Mouse (Mus musculus) limb, embryonic 10.5 days (tissue): ENCODE data around the gene Prrc2b. TPM values are rescaled to one million over a fixed set of nuclear protein-coding genes. Genes with fewer than 3 reads are reported as not detected.

Source experiments
- DNase-seq: peaks from one replicate; pipeline ENCODE4 v3.0.0-alpha.2; 2017; ENCODE audit warnings: low spot score
- H3K27ac ChIP-seq: fragments of 300-500 bp; sonication (generic); 2 replicates; pipeline ENCODE4 v1.5.1; 2016; ENCODE audit warnings: mild to moderate bottlenecking
- H3K27me3 ChIP-seq: fragments of 300-500 bp; sonication (generic); 2 replicates; pipeline ENCODE4 v1.6.1; 2016; ENCODE audit warnings: low read depth, mild to moderate bottlenecking; ENCODE audit not compliant: poor library complexity, severe bottlenecking
- H3K36me3 ChIP-seq: fragments of 300-500 bp; sonication (generic); 2 replicates; pipeline ENCODE4 v1.6.1; 2016; ENCODE audit warnings: mild to moderate bottlenecking, moderate library complexity
- H3K4me1 ChIP-seq: fragments of 300-500 bp; sonication (generic); 2 replicates; pipeline ENCODE4 v1.6.1; 2016
- H3K4me3 ChIP-seq: fragments of 300-500 bp; sonication (generic); 2 replicates; pipeline ENCODE4 v1.5.1; 2016; ENCODE audit warnings: mild to moderate bottlenecking, moderate library complexity
- H3K9me3 ChIP-seq: fragments of 300-500 bp; sonication (generic); replicated peaks from 2 replicates; pipeline ENCODE4 v1.6.1; 2016; ENCODE audit warnings: mild to moderate bottlenecking
- WGBS: fragments of 180-500 bp; shearing (Covaris S2); methylation state at CpG from one replicate; pipeline ENCODE4 v1.1.7; 2016; 5-methylcytosine and 5-hydroxymethylcytosine counted together
- polyA plus RNA-seq: library from polyadenylated mRNA; unstranded; fragments of >200 nt; fragmentation: Nextera tagmentation; extraction: Ambion mirVana; gene quantifications from 2 replicates; pipeline ENCODE4 v1.2.1, GENCODE M21; 2016

The Prrc2b gene
- polyA plus RNA-seq, 1 experiment from 2014 or later, result 80.3 TPM

DNA sequence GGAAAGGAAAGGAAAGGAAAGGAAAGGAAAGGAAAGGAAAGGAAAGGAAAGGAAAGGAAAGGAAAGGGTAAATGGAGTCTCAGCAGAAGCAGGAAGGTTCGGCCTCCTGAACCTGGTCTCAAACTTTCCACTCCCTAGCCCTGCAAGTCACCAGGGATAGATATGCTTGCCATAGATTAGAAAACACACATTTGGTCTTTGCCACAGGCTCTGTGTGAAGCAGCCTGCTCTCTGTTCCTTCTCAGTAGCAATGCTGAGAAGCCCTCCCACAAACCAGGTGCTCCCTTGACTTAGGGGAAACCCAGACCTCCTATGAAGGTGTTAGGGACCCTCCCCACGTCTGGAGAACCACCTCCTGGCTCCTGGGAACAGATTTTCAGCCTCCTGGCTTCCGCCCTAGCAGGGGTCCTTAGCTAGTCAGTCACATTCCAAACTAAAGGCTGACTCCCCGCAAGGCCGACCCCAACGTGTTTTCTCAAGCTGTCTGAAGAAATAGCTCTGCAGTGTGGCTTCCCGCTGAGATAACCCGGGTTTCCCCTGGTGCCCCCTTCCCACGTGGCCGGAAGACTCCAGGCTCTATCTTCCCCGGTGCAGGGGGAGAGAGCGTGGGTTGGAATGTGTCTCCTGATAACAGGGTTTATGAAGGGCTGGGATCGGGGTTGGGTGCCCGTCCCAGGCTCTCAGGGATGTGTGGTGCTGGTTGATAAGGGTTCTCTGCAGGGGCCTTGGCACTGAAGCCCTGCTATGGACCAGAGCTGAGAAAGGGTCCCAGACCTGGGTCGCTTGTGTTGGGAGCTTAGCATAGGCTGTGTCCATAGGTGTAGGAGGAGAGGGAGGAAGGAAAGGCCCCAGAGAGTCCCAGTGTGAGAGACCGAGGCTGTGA is 23.0 kb upstream of the Prrc2b start:
- peaks cover 27% of the 10 kb centered on the region for H3K4me1 ChIP-seq
- H3K27ac ChIP-seq, result peak overlapping the region; percentile 39
- DNase-seq, result no peak
- H3K27me3 ChIP-seq, result peaks cover 5% of the 10 kb centered on the region; the same call in 1 of the 2 replicates
- H3K36me3 ChIP-seq, result no peaks in the 10 kb centered on the region
- no peak overlapping the region for H3K4me3 ChIP-seq
- 28% methylated on average over 16 of the region's 16 CpGs for WGBS
- no peaks in the 10 kb centered on the region for H3K9me3 ChIP-seq

DNA sequence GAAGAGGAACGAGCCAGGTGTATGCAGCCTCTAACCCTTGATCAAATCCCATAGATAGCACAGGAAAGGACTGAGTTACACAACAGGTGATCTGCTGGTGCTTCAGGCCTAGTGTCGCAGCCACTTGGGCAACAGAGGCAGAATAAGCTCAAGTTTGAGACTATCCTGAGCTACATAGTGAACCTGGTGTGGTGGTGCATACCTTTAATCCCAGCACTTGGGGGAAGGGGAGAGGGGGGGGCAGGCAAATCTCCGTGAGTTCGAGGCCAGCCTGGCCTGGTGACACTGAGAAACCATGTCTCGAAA is 22.4 kb upstream of the Prrc2b start:
- no peak for DNase-seq

DNA sequence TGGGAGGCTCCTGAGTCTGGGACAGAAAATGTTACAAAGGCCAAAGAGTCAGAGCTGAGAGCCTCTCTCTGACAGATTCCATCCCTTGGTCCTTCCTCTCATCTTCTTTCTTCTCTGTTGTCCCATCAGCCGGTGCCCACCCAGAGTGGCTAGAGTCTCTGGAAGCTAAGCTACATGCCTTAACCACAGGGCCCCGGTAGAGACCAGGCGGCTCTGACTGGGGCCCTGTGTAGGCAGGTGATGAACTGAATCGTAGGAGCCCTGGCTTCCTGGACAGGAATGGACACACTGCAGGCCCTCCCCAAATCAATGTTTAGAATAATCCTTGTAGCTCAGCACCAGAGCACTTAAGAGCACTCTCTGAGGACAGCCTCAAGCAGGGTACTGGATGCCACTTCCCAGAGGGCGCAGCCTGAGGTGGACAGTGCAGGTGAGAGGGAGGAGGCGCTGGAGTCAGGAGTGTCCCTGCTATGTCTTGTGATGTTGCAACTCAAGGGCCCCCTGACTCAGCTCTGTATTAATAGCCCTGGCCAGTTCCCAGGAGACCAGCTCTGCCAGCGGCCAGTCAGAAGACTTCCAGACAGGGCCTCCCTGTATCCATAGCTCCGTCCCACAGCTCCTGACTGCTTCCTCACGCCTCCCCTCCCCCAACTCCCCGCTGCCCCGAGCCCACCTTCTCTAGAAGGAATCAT is 21.4 kb upstream of the Prrc2b start:
- Histone ChIP-seq H3K4me1 (peaks cover 31% of the 10 kb centered on the region), H3K9me3 (no peaks in the 10 kb centered on the region), H3K27ac (peak overlapping the region; percentile 54; the same call in 1 of the 2 replicates), H3K4me3 (no peak overlapping the region), H3K27me3 (peaks cover 5% of the 10 kb centered on the region; the same call in 1 of the 2 replicates), H3K36me3 (no peaks in the 10 kb centered on the region)
- 61% methylated on average over 11 of the region's 11 CpGs for WGBS
- no peak for DNase-seq

More for the DNA sequence above, 22.4 kb upstream of the Prrc2b start:
- peak overlapping the region; percentile 39 for H3K27ac ChIP-seq
- no peak overlapping the region for H3K4me3 ChIP-seq
- H3K4me1 ChIP-seq, result peaks cover 27% of the 10 kb centered on the region
- H3K36me3 ChIP-seq, result no peaks in the 10 kb centered on the region
- no peaks in the 10 kb centered on the region for H3K9me3 ChIP-seq
- H3K27me3 ChIP-seq, result peaks cover 5% of the 10 kb centered on the region; the same call in 1 of the 2 replicates
- WGBS, result 89% methylated on average over 5 of the region's 5 CpGs

DNA sequence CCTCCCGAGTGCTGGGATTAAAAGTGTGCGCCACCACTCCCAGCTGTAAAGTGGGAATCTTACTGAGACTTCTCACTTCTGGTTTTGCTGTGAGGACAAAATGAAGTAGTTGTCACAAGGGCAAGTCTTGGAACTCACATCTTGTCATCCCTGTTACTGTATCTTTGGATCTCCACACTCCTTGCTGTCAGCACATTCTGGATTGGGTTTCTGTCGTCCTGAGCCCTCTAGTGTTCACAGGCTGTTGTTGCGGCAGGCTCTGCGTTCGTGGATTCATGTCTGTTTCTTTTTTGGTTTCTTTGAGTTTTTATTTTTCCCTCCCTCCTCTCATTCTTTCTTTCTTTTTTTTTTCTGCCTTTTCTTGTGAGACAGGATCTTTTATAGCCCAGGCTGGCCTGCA is 20.4 kb upstream of the Prrc2b start:
- Histone ChIP-seq H3K4me1 (peaks cover 32% of the 10 kb centered on the region), H3K4me3 (no peak overlapping the region)

DNA sequence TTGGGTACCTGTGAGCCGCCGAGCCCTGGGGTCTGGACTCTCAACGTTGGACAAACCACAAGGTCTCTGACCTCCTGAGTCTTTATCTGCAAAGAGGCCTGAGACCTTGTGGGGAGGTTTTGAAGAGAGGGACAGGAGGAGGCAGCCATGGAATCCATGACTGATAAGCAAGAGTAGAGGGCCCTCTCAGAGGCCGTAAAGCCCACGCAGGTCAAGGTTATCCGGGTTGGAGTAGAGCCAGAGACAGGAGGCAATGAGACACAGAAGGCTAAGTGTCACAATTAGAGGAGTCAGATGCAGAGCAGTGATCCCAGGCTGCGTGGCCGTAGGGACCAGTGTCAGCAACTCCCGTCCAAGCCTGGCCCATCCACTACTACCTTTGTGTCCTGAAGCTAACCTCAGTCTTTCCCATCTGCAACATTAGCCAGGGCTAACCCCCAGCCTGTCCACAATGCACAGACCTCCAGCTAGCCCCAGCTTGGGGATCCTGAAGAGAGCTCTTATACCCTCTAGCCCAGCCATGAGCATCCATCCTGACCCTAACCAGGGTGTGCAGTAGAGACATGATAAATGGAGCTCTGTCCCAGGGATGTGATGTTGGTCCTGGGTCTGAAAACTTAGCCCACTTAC is 19.6 kb upstream of the Prrc2b start:
- Histone ChIP-seq H3K36me3 (no peaks in the 10 kb centered on the region), H3K4me1 (peaks cover 32% of the 10 kb centered on the region), H3K27ac (no peak overlapping the region), H3K9me3 (no peaks in the 10 kb centered on the region), H3K4me3 (no peak overlapping the region), H3K27me3 (peaks cover 5% of the 10 kb centered on the region; the same call in 1 of the 2 replicates)
- DNase-seq, result no peak
- WGBS, result 84% methylated on average over 9 of the region's 9 CpGs

More for the DNA sequence above, 20.4 kb upstream of the Prrc2b start:
- Histone ChIP-seq H3K9me3 (no peaks in the 10 kb centered on the region), H3K36me3 (no peaks in the 10 kb centered on the region), H3K27me3 (peaks cover 5% of the 10 kb centered on the region; the same call in 1 of the 2 replicates), H3K27ac (no peak overlapping the region)
- DNase-seq, result peak; percentile 47
- WGBS, result 40% methylated on average over 6 of the region's 6 CpGs

DNA sequence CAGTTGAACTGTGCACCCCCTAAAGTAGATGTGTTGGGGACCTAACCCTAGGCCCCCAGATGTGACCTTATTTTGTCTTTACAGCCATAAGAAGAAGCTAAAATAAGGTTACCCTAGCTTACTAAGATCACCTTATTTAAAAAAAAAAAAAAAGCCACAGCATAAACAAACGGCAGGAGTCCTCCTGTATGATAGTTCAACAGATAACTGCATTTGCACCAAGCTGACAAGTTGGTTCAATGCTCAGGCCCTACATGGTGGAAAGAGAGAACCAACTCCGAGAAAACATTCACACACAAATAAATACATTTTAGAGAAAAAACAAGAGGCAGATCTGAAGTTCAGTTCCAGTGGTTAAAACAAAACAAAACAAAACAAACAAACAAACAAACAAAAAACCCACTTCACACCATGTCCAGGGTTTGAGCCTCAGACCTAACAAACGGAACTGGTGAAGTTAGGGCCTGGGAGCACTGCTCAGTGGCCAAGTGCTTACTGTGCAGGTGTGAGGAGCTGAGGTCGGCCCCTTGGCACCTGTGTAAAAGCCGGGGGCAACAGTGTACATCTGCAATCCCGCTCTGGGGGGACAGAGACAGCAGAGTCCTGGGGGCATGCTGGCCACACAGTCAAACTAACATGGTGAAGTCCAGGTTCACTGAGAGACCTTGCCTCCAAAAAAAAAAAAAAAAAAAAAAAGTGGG is 18.9 kb upstream of the Prrc2b start:
- Histone ChIP-seq H3K4me3 (no peak overlapping the region), H3K4me1 (peaks cover 33% of the 10 kb centered on the region), H3K36me3 (no peaks in the 10 kb centered on the region), H3K27me3 (peaks cover 5% of the 10 kb centered on the region; the same call in 1 of the 2 replicates), H3K9me3 (no peaks in the 10 kb centered on the region), H3K27ac (no peak overlapping the region)
- DNase-seq, result no peak
- 66% methylated on average over 6 of the region's 6 CpGs for WGBS

DNA sequence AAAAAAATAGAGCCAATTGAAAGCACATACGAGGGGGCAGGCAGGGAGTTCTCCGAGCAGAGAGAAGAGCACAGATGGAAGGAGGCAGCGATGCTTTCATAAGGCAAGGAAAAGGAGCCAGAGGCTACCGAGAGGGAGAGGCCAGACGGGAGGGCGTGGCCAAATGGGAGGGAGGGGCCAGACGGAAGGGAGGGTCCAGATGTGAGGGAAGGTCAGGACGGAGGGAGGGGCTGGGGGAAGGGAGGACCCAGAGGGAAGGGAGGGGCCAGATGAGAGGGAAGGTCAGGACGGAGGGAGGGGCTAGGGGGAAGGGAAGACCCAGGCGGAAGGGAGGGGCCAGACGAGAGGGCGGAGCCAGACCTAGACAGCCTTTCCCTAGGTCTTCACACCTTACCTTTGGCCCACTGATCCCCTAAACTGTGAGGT is 18.3 kb upstream of the Prrc2b start:
- Histone ChIP-seq H3K4me1 (peaks cover 39% of the 10 kb centered on the region), H3K36me3 (no peaks in the 10 kb centered on the region), H3K27ac (no peak overlapping the region), H3K27me3 (peaks cover 5% of the 10 kb centered on the region; the same call in 1 of the 2 replicates), H3K9me3 (no peaks in the 10 kb centered on the region), H3K4me3 (peak overlapping the region; percentile 21)
- WGBS, result 4% methylated on average over 12 of the region's 12 CpGs
- DNase-seq, result peak; percentile 79

DNA sequence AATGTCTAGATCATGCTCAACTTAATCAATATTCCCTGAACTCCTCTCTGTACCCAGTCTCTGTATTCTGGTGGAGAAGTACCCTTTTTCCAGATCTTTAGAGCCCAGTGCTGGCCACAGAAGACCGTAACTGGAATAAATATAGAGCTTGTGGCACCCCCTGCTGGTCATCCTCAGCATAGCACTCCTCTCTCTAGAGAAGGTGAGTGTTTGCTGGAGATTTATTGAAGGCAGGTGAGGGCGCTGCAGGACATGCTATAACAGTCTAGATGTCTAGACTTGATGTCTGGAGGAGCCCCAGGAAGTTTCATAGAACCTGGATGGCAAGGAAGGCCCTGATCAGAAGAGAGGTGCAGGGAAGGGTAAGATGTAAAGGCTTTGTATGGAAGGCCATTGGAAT is 16.8 kb upstream of the Prrc2b start:
- H3K4me3 ChIP-seq, result no peak overlapping the region
- H3K27ac ChIP-seq, result peak overlapping the region; percentile 71; the same call in 1 of the 2 replicates
- no peaks in the 10 kb centered on the region for H3K36me3 ChIP-seq
- WGBS, result 5% methylated on average over 2 of the region's 2 CpGs
- peaks cover 32% of the 10 kb centered on the region for H3K4me1 ChIP-seq
- DNase-seq, result peak; percentile 90
- no peaks in the 10 kb centered on the region for H3K27me3 ChIP-seq
- H3K9me3 ChIP-seq, result no peaks in the 10 kb centered on the region

DNA sequence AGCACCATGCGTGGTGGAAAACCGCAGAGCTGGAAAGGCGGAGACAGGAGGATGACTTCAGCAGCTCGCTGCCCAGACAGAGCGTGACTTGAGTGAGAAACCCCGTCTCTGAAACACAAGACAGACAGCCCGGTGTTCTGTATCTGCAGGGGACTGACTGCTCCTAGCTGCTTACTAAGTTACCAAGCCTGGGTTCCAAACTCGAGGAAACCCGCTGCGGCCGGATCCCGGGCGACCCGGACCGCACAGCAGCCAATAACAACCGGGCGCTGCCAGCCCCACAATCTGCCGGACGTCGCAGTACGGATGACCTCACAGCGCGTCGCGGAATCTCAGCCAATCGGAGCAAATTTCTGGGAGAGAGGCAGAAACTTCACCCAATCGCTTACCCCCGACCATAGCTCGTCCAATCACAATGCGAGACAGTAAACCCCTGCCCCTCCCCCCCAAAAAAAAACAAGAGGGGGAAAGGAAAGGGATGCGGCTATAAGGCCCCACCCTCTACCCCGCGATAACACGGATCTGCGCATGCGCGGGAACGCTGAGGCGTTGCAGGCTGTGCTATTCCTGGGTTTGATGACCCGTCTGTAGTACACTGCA is 13.1 kb upstream of the Prrc2b start:
- H3K27ac ChIP-seq, result peak overlapping the region; percentile 90

DNA sequence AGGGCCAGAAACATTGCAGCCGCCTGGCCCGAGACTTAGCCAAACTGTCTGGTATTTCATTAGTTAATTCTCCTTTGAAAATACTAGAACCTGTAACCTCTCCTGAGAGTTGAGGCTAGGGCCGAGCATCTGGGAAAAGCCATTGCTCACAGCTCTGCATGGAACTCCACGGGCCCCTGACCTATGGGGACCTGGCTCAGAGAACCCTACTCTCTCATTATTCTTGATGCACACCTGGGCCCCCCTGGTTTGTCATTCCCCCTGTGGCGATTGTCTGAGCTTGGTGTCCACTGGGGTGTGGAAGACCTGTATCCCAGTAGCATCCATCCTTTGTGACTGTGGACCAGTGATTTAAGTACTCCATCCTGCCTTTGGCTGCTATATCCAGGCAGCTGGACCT is 11.5 kb upstream of the Prrc2b start:
- no peaks in the 10 kb centered on the region for H3K36me3 ChIP-seq
- DNase-seq, result no peak
- H3K27ac ChIP-seq, result no peak overlapping the region
- no peaks in the 10 kb centered on the region for H3K9me3 ChIP-seq
- H3K4me1 ChIP-seq, result peaks cover 11% of the 10 kb centered on the region
- H3K27me3 ChIP-seq, result no peaks in the 10 kb centered on the region
- H3K4me3 ChIP-seq, result no peak overlapping the region
- WGBS, result 86% methylated on average over 5 of the region's 5 CpGs

More for the DNA sequence above, 13.1 kb upstream of the Prrc2b start:
- Histone ChIP-seq H3K36me3 (no peaks in the 10 kb centered on the region), H3K9me3 (no peaks in the 10 kb centered on the region), H3K4me1 (peaks cover 13% of the 10 kb centered on the region), H3K27me3 (no peaks in the 10 kb centered on the region), H3K4me3 (peak overlapping the region; percentile 80)
- WGBS, result under 1% methylated on average over 40 of the region's 40 CpGs
- DNase-seq, result peak; percentile 97

DNA sequence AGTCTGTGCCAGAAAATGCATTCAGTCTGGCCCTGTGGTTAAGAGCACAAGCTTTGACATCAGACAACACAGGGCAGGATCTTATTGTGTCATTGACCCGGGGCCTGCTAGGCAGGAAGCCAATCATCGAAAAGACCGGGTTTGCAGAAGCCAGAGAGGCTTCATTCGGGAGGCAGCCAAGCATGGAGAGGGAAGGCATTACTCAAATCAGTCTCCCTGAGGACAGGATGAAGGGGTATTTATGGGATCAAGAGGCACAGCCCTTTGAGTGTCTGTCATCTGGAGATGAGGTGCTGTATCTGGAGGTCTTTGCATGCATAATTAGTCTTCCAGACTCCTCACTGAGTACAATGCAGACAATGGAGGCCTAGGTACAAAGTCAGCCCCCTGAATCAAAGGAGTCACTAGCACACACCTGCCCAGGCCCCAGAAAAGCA is 10.4 kb upstream of the Prrc2b start:
- no peak overlapping the region for H3K27ac ChIP-seq

DNA sequence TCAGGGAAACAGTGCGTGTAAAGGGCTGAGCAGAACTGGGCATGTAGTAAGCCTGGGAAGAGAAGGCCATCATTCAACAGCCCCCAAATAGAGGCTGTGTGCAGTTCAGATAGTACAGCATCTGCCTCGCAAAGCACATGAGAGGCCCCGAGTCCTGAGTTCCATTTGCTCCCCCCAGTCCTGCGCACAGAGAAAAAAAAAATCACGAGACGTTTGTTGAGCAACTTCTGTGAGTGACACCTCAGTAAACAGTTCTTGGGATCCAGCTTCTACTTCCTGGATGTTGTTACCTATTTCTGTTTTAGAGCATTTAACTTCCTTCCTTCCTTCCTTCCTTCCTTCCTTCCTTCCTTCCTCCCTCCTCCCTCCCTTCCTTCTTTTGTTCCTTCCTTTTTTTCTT is 9.3 kb upstream of the Prrc2b start:
- Histone ChIP-seq H3K4me3 (no peak overlapping the region), H3K9me3 (no peaks in the 10 kb centered on the region), H3K4me1 (peaks cover 8% of the 10 kb centered on the region), H3K36me3 (no peaks in the 10 kb centered on the region), H3K27ac (no peak overlapping the region), H3K27me3 (no peaks in the 10 kb centered on the region)
- whole genome bisulfite sequencing, result 85% methylated on average over 6 of the region's 6 CpGs
- DNase-seq, result no peak

More for the DNA sequence above, 10.4 kb upstream of the Prrc2b start:
- Histone ChIP-seq H3K27me3 (no peaks in the 10 kb centered on the region), H3K9me3 (no peaks in the 10 kb centered on the region), H3K36me3 (no peaks in the 10 kb centered on the region), H3K4me1 (peaks cover 8% of the 10 kb centered on the region), H3K4me3 (no peak overlapping the region)
- no peak for DNase-seq
- 72% methylated on average over 4 of the region's 4 CpGs for WGBS
